In the genomic region with DNA sequence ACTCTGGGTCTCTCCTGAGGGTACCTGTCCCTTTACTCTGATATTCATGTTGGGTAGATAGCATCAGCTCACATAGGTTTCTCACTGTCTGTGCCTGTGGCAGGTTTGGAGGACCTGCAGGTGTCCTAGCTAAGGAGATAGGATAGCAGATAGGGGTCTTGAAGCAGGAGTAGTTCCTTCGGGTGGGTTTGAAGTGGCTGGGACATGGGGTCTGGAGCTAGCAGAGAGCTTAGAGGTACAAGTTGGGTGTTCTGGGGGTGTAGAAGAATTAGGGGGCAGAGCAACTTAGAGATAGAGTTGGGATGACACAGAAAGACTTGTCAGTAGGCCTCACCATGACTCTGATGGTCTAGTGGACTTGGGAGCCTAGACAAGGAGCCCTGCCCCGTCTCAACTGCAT, we compare ENCODE assay signal across 1 mouse cellular context.
TF ChIP-seq lines count a peak whose summit lies in the region.

No protein-coding gene starts in this region.

TF ChIP-seq in myocyte, 11 proteins besides CTCF, POLR2A, EP300 and RAD21 (continued from another document):
- TF ChIP-seq POLR2AphosphoS2 (IDR thresholded peaks at IDR 0.05; ENCODE audit: insufficient read length, low read depth) (no peak), E2F4 (IDR thresholded peaks at IDR 0.05; ENCODE audit: insufficient read depth) (no peak), SRF (IDR thresholded peaks at IDR 0.05; ENCODE audit: control insufficient read depth, insufficient read length, low read depth) (no peak), MYOG (IDR thresholded peaks at IDR 0.05; ENCODE audit: control insufficient read depth in 1 of 3, insufficient read depth in 1 of 3, insufficient read length in 2 of 3, low read depth in 2 of 3) (no peak)
